Mouse (Mus musculus) hindbrain, postnatal 0 days (tissue): Measurements from ENCODE around the gene Rel. TPM values are rescaled to one million over a fixed set of nuclear protein-coding genes. Genes with fewer than 3 reads are reported as not detected.
"Not testable (repeated sequence)": the region's sequence is repeated elsewhere in the genome, so short reads cannot be mapped to it uniquely, and the experiment has no call there.

Source experiments
- ATAC-seq: fragments of 200-750 bp; cut with Nextera tagmentation; 2 replicates; pipeline ENCODE4 v1.8.0; 2017; ENCODE audit warnings: mild to moderate bottlenecking, moderate TSS enrichment, moderate library complexity
- DNase-seq: peaks from one replicate; pipeline ENCODE4 v3.0.0-alpha.2; 2015; ENCODE audit warnings: low spot score
- H3K27ac ChIP-seq: fragments of 300-500 bp; sonication (generic); 2 replicates; pipeline ENCODE4 v1.5.1; 2014; ENCODE audit warnings: mild to moderate bottlenecking
- H3K27me3 ChIP-seq: fragments of 300-500 bp; sonication (generic); 2 replicates; pipeline ENCODE4 v1.6.1; 2014; ENCODE audit warnings: low read length, mixed read lengths; ENCODE audit not compliant: insufficient read depth
- H3K36me3 ChIP-seq: fragments of 300-500 bp; sonication (generic); 2 replicates; pipeline ENCODE4 v1.6.1; 2014; ENCODE audit warnings: low read length, mixed read lengths; ENCODE audit not compliant: insufficient read depth
- H3K4me1 ChIP-seq: fragments of 300-500 bp; sonication (generic); 2 replicates; pipeline ENCODE4 v1.6.1; 2014; ENCODE audit warnings: antibody characterized with exemption, low read length, mixed read lengths; ENCODE audit not compliant: insufficient read depth
- H3K4me2 ChIP-seq: fragments of 300-500 bp; sonication (generic); 2 replicates; pipeline ENCODE4 v1.6.1; 2014; ENCODE audit warnings: low read depth, mild to moderate bottlenecking, low read length, moderate library complexity, mixed read lengths
- H3K4me3 ChIP-seq: fragments of 300-500 bp; sonication (generic); 2 replicates; pipeline ENCODE4 v1.5.1; 2014; ENCODE audit warnings: low read length
- H3K9ac ChIP-seq: fragments of 300-500 bp; sonication (generic); replicated peaks from 2 replicates; pipeline ENCODE4 v1.6.1; 2014; ENCODE audit warnings: mild to moderate bottlenecking, low read length, moderate library complexity, mixed read lengths
- H3K9me3 ChIP-seq: fragments of 300-500 bp; sonication (generic); 2 replicates; pipeline ENCODE4 v1.6.1; 2016; ENCODE audit warnings: low read length, mixed read lengths
- CTCF ChIP-seq: IDR thresholded peaks from 2 replicates; pipeline ENCODE4 v1.5.1; 2016; ENCODE audit warnings: antibody characterized with exemption, control low read depth, low read depth
- WGBS: fragments of 180-500 bp; shearing (Covaris S2); extraction: QIAGEN DNeasy Blood & Tissue Kit; methylation state at CpG from one replicate; pipeline ENCODE4 v1.1.7; 2014; 5-methylcytosine and 5-hydroxymethylcytosine counted together
- polyA plus RNA-seq: library from polyadenylated mRNA; unstranded; fragments of >200 nt; fragmentation: Nextera tagmentation; extraction: Ambion mirVana; gene quantifications from 2 replicates; pipeline ENCODE4 v1.2.1, GENCODE M21; 2015
- total RNA-seq: library from RNA; depleted of rRNA; stranded (reverse); fragments of >200 nt; gene quantifications from 2 replicates; pipeline ENCODE4 v1.2.3, GENCODE M21; 2014

The Rel gene
- total and polyA plus RNA-seq, 2 experiments from 2014 or later: 0.58 to 0.68 TPM

- no peak for TF ChIP-seq CTCF
- Histone ChIP-seq H3K36me3 (no peaks in the 10 kb centered on the region), H3K4me1 (0 out of 2 replicates have a peak, but pooled peaks cover 3% of the 10 kb centered on the region), H3K27me3 (no peaks in the 10 kb centered on the region), H3K9ac (no peak overlapping the region), H3K4me2 (no peak overlapping the region), H3K4me3 (no peak overlapping the region), H3K9me3 (no peaks in the 10 kb centered on the region), H3K27ac (no peak overlapping the region)
- DNase-seq (no peak), ATAC-seq (no peak)
Measured at GRCm38 (mm10) chr11:23769033-23769432, 1.7 kb downstream of the Rel start.

DNA sequence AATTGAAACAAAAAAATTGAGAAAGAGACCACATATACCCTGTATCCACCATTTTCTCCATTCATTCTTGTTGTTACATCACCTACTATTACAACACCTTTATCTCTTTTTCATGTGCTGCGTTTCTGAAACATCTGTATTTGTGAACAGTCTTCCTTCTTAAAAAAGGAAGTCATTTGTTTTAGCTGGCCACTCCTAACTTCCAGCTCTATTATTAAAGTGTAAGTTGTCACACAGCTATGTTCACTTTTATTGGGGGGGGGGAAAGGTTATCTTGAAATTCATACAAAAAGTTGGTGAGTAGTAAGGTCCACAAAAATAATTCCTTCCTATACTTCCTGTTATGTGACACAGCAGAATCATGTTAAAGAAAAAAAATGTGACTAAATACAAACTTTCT, 2.8 kb downstream of the Rel start:
- ATAC-seq (no peak), DNase-seq (no peak)
- no peak overlapping the region for H3K4me2 ChIP-seq
- 0 out of 2 replicates have a peak, but pooled peaks cover 3% of the 10 kb centered on the region for H3K4me1 ChIP-seq
- no peak for TF ChIP-seq CTCF
- H3K9ac ChIP-seq: no peak overlapping the region
- no peaks in the 10 kb centered on the region for H3K9me3 ChIP-seq
- no peak overlapping the region for H3K27ac ChIP-seq
- no peak overlapping the region for H3K4me3 ChIP-seq
- 86% methylated on average over 1 of the region's 1 CpGs for WGBS
- H3K36me3 ChIP-seq: no peaks in the 10 kb centered on the region
- H3K27me3 ChIP-seq: no peaks in the 10 kb centered on the region

DNA sequence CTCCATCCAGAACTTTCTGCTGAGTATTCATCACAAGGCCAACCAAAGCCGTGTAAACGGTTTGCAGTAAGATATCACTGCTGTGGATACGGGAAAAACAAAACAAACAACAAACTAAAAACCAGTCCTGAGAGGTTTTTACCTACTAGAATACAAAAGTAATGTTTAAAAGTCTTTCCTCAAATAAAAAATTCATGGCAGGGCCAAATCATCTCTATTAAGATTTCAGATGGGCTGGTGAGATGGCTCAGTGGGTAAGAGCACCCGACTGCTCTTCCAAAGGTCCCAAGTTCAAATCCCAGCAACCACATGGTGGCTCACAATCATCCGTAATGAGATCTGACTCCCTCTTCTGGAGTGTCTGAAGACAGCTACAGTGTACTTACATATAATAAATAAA, 3.4 kb downstream of the Rel start:
- H3K9ac ChIP-seq, H3K9me3 ChIP-seq, ATAC-seq, DNase-seq, H3K4me2 ChIP-seq, H3K36me3 ChIP-seq, H3K4me1 ChIP-seq, H3K27ac ChIP-seq, H3K4me3 ChIP-seq, H3K27me3 ChIP-seq: not testable (repeated sequence)
- WGBS: 91% methylated on average over 4 of the region's 5 CpGs

- Histone ChIP-seq H3K36me3 (no peaks in the 10 kb centered on the region), H3K9me3 (no peaks in the 10 kb centered on the region), H3K27ac (no peak overlapping the region), H3K9ac (no peak overlapping the region), H3K4me3 (no peak overlapping the region), H3K4me2 (no peak overlapping the region), H3K4me1 (no peaks in the 10 kb centered on the region), H3K27me3 (no peaks in the 10 kb centered on the region)
- ATAC-seq (no peak), DNase-seq (no peak)
- WGBS: 91% methylated on average over 2 of the region's 2 CpGs
- no peak for TF ChIP-seq CTCF
Measured at GRCm38 (mm10) chr11:23762635-23763034, 8.1 kb downstream of the Rel start.

- Histone ChIP-seq H3K36me3 (no peaks in the 10 kb centered on the region), H3K4me3 (no peak overlapping the region), H3K9ac (no peak overlapping the region), H3K9me3 (no peaks in the 10 kb centered on the region), H3K27me3 (no peaks in the 10 kb centered on the region), H3K4me1 (no peaks in the 10 kb centered on the region), H3K4me2 (no peak overlapping the region), H3K27ac (no peak overlapping the region)
- no peak for ATAC-seq
- no peak for DNase-seq
- TF ChIP-seq CTCF: no peak
- 89% methylated on average over 2 of the region's 2 CpGs for WGBS
Measured at GRCm38 (mm10) chr11:23758218-23758617, 12.6 kb downstream of the Rel start.

DNA sequence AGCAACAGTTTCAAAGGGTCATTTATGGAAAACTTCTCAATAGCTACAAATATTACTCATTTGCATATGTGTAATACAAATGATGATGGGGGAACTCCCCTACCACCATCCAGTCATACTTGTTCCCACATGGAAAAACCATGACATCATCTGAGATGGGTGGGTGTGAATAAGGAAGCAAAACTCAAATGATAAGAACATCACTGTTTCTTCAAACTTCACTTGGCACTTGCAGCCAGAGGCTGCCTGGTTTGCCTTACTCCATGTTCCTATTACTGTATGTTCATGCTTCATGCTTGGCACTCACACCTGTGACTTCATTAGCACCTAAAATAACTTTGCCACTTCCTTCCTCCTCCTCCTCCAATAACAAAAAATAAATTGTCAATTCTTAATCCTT, 16.4 kb downstream of the Rel start:
- Histone ChIP-seq H3K4me1 (no peaks in the 10 kb centered on the region), H3K4me2 (no peak overlapping the region), H3K9me3 (no peaks in the 10 kb centered on the region), H3K36me3 (no peaks in the 10 kb centered on the region), H3K27ac (no peak overlapping the region), H3K9ac (no peak overlapping the region), H3K4me3 (no peak overlapping the region), H3K27me3 (no peaks in the 10 kb centered on the region)
- no peak for TF ChIP-seq CTCF
- DNase-seq (no peak), ATAC-seq (no peak)

GRCm38 (mm10) chr11:23753136-23753710, 17.5 kb downstream of the Rel start:
- no peaks in the 10 kb centered on the region for H3K4me1 ChIP-seq
- H3K36me3 ChIP-seq: no peaks in the 10 kb centered on the region
- 88% methylated on average over 1 of the region's 1 CpGs for WGBS
- no peaks in the 10 kb centered on the region for H3K9me3 ChIP-seq
- no peak overlapping the region for H3K4me2 ChIP-seq
- H3K27me3 ChIP-seq: no peaks in the 10 kb centered on the region
- no peak for DNase-seq
- H3K9ac ChIP-seq: no peak overlapping the region
- H3K27ac ChIP-seq: no peak overlapping the region
- no peak overlapping the region for H3K4me3 ChIP-seq
- no peak for ATAC-seq
- TF ChIP-seq CTCF: no peak
